Mouse (Mus musculus): ENCODE measurements around the gene Gm44790.

Gene Gm44790

GRCm38 (mm10) chr6:86404100-86404861 is 22.2 kb upstream of the Gm44790 start, which contains the start of gene Tia1:
Tia1 (plus strand) TSS chr6:86404219.
- DNase-seq (ENCODE audit: low spot score) = peak; percentile 97

- DNase-seq (ENCODE audit: low spot score) = no peak
Measured at GRCm38 (mm10) chr6:86404996-86405395, 21.5 kb upstream of the Gm44790 start.

- no peak for DNase-seq (ENCODE audit: low spot score)
Measured at GRCm38 (mm10) chr6:86406306-86406705, 20.2 kb upstream of the Gm44790 start.

GRCm38 (mm10) chr6:86418711-86419110 is 7.7 kb upstream of the Gm44790 start:
- no peak for DNase-seq (ENCODE audit: low spot score)

- no peak for DNase-seq (ENCODE audit: low spot score)
Measured at GRCm38 (mm10) chr6:86419239-86419638, 7.2 kb upstream of the Gm44790 start.

GRCm38 (mm10) chr6:86420491-86420890 is 6.0 kb upstream of the Gm44790 start:
- no peak for DNase-seq (ENCODE audit: low spot score)

- DNase-seq (ENCODE audit: low spot score) = no peak
Measured at GRCm38 (mm10) chr6:86431531-86431930, 5.1 kb downstream of the Gm44790 start.

- DNase-seq (ENCODE audit: low spot score) = peak; percentile 56
Measured at GRCm38 (mm10) chr6:86433696-86434095, 7.2 kb downstream of the Gm44790 start.

- peak; percentile 69 for DNase-seq (ENCODE audit: low spot score)
Measured at GRCm38 (mm10) chr6:86437711-86438110, 11.3 kb downstream of the Gm44790 start.

- peak; percentile 97 for DNase-seq (ENCODE audit: low spot score)
Measured at GRCm38 (mm10) chr6:86438272-86439118, 12.0 kb downstream of the Gm44790 start, which contains the start of gene C87436. C87436 (plus strand) TSS chr6:86438374.

GRCm38 (mm10) chr6:86439119-86439496 is 12.7 kb downstream of the Gm44790 start:
- no peak for DNase-seq (ENCODE audit: low spot score)

- DNase-seq (ENCODE audit: low spot score) = no peak
Measured at GRCm38 (mm10) chr6:86439531-86439930, 13.1 kb downstream of the Gm44790 start.

- DNase-seq (ENCODE audit: low spot score) = no peak
Measured at GRCm38 (mm10) chr6:86441571-86441970, 15.1 kb downstream of the Gm44790 start.

- DNase-seq (ENCODE audit: low spot score) = no peak
Measured at GRCm38 (mm10) chr6:86445551-86445950, 19.1 kb downstream of the Gm44790 start.

GRCm38 (mm10) chr6:86446927-86447568 is 20.6 kb downstream of the Gm44790 start:
- DNase-seq (ENCODE audit: low spot score) = no peak

- DNase-seq (ENCODE audit: low spot score) = no peak
Measured at GRCm38 (mm10) chr6:86456727-86457126, 30.3 kb downstream of the Gm44790 start.

- DNase-seq (ENCODE audit: low spot score) = no peak
Measured at GRCm38 (mm10) chr6:86463079-86463478, 36.6 kb downstream of the Gm44790 start.

GRCm38 (mm10) chr6:86471317-86471716 is 44.9 kb downstream of the Gm44790 start:
- no peak for DNase-seq (ENCODE audit: low spot score)

- no peak for DNase-seq (ENCODE audit: low spot score)
Measured at GRCm38 (mm10) chr6:86471760-86472099, 45.3 kb downstream of the Gm44790 start.

- peak; percentile 99 for DNase-seq (ENCODE audit: low spot score)
Measured at GRCm38 (mm10) chr6:86472100-86472955, 45.9 kb downstream of the Gm44790 start.

- DNase-seq (ENCODE audit: low spot score) = no peak
Measured at GRCm38 (mm10) chr6:86473077-86473476, 46.6 kb downstream of the Gm44790 start.

GRCm38 (mm10) chr6:86474072-86474471 is 47.6 kb downstream of the Gm44790 start:
- DNase-seq (ENCODE audit: low spot score) = no peak
